Mouse (Mus musculus) intestine, postnatal 0 days (tissue): ENCODE measurements around the gene Gm20425. TPM values are rescaled to one million over a fixed set of nuclear protein-coding genes. Genes with fewer than 3 reads are reported as not detected.
A peak's percentile ranks its signal among the peaks of the same experiment; 100 is the strongest.

Source experiments
- ATAC-seq: fragments of 200-750 bp; cut with Nextera tagmentation; 2 replicates; pipeline ENCODE4 v1.8.0; 2017; ENCODE audit warnings: mild to moderate bottlenecking, moderate TSS enrichment, moderate library complexity
- H3K27ac ChIP-seq: fragments of 300-500 bp; sonication (generic); 2 replicates; pipeline ENCODE4 v1.5.1; 2014; ENCODE audit warnings: mild to moderate bottlenecking, low read depth, low read length, moderate library complexity
- H3K27me3 ChIP-seq: fragments of 300-500 bp; sonication (generic); replicated peaks from 2 replicates; pipeline ENCODE4 v1.6.1; 2014; ENCODE audit warnings: low read length, mixed read lengths; ENCODE audit not compliant: control insufficient read depth, insufficient read depth
- H3K36me3 ChIP-seq: fragments of 300-500 bp; sonication (generic); 2 replicates; pipeline ENCODE4 v1.6.1; 2014; ENCODE audit warnings: mild to moderate bottlenecking, moderate library complexity; ENCODE audit not compliant: control insufficient read depth, insufficient read depth
- H3K4me1 ChIP-seq: fragments of 300-500 bp; sonication (generic); replicated peaks from 2 replicates; pipeline ENCODE4 v1.6.1; 2014; ENCODE audit warnings: antibody characterized with exemption, low read length, mixed read lengths; ENCODE audit not compliant: control insufficient read depth, insufficient read depth
- H3K4me2 ChIP-seq: fragments of 300-500 bp; sonication (generic); replicated peaks from 2 replicates; pipeline ENCODE4 v1.6.1; 2014; ENCODE audit warnings: low read depth, mild to moderate bottlenecking, moderate library complexity
- H3K4me3 ChIP-seq: fragments of 300-500 bp; sonication (generic); 2 replicates; pipeline ENCODE4 v1.5.1; 2014; ENCODE audit warnings: low read depth, low read length
- H3K9ac ChIP-seq: fragments of 300-500 bp; sonication (generic); 2 replicates; pipeline ENCODE4 v1.6.1; 2014; ENCODE audit warnings: mild to moderate bottlenecking, low read depth, low read length
- H3K9me3 ChIP-seq: fragments of 300-500 bp; sonication (generic); 2 replicates; pipeline ENCODE4 v1.6.1; 2016; ENCODE audit warnings: mixed run types; ENCODE audit not compliant: control insufficient read depth
- CTCF ChIP-seq: sonication (generic); IDR thresholded peaks from 2 replicates; pipeline ENCODE4 v1.5.1; 2016; ENCODE audit warnings: low read depth, mild to moderate bottlenecking, control low read depth, antibody characterized with exemption, moderate library complexity
- WGBS: fragments of 180-500 bp; shearing (Covaris S2); extraction: QIAGEN DNeasy Blood & Tissue Kit; methylation state at CpG from one replicate; pipeline ENCODE4 v1.1.7; 2014; 5-methylcytosine and 5-hydroxymethylcytosine counted together
- polyA plus RNA-seq: library from polyadenylated mRNA; unstranded; fragments of >200 nt; fragmentation: Nextera tagmentation; extraction: Ambion mirVana; gene quantifications from 2 replicates; pipeline ENCODE4 v1.2.1, GENCODE M21; 2015

Gm20425 gene
- polyA plus RNA-seq, 1 experiment from 2014 or later, result 8.9 TPM

DNA sequence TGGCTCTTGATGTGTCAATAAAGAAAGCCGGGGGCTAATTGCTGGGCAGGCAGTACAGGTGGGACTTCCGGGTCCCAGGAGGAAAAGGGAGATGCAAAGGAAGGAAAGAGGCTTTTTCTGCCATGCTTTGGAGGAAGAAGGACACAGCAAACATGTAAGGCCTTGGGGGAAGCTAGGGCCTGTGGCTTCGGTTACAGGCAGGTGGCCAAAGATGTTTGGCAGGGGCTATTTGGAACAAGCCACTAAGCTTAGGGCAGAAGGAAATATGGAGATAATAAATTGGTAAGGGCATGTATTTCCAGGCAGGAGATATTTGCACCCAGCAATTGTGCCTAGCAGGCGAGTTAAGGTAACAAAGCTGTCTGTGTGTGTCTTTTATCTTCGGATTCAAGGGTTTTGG, 22.8 kb upstream of the Gm20425 start:
- Histone ChIP-seq H3K4me3 (no peak overlapping the region), H3K9me3 (no peaks in the 10 kb centered on the region), H3K4me2 (no peak overlapping the region), H3K4me1 (no peaks in the 10 kb centered on the region), H3K36me3 (no peaks in the 10 kb centered on the region), H3K27ac (no peak overlapping the region), H3K27me3 (no peaks in the 10 kb centered on the region), H3K9ac (no peak overlapping the region)
- ATAC-seq, result no peak
- WGBS, result 75% methylated on average over 5 of the region's 5 CpGs
- no peak for TF ChIP-seq CTCF

DNA sequence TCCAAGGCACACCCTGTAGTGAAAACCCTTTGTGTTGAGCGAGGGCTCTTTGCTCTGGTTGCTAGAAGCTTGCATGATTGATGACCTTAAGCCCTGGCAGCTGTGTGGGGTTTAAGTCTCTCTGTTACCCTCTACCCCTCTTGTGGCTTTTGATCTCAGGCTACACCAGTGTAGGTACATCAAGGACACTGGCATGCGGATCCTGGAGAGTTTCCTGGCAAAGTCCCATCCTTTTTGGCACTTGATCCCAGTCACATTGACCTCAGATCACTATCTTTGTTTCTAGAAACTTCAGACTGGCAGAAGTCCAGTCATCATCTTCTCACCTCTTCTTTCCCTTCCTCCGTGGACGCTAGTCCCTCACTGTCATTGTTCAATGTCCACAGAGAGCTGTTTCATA, 18.5 kb upstream of the Gm20425 start:
- no peaks in the 10 kb centered on the region for H3K4me1 ChIP-seq
- no peaks in the 10 kb centered on the region for H3K36me3 ChIP-seq
- H3K9ac ChIP-seq, result no peak overlapping the region
- no peak for TF ChIP-seq CTCF
- ATAC-seq, result no peak
- H3K27me3 ChIP-seq, result no peaks in the 10 kb centered on the region
- no peak overlapping the region for H3K27ac ChIP-seq
- 56% methylated on average over 4 of the region's 4 CpGs for WGBS
- no peaks in the 10 kb centered on the region for H3K9me3 ChIP-seq
- no peak overlapping the region for H3K4me2 ChIP-seq
- no peak overlapping the region for H3K4me3 ChIP-seq

DNA sequence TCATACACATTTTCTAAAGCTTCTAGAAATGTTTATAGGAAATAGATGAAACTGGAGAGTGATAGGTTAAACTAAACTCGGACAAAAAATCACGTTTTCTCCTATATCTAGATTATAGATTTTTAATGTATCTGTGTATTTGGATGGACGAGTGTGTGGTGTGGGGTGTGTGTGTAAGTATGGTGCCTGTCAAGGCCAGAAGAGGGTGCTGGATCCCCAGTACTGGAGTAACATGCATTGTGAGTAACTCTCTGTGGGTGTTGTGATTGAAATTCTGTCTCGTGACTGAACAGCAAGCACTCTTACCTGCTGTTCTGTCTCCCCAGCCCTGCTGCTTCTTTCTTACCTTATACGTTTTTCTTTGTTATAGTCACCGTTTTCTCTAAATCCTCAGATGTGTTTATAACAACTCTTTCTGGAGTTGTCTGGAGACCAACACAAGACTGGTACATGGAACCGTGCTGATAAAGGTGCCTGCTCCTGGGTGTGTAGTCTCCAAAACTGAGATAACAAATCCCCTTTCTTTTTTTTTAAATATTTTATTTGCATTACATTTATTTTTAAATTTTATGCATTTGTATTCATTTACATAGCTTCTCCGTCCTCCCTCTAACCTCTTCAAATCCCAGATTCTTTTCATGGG, 16.5 kb upstream of the Gm20425 start:
- Histone ChIP-seq H3K27me3 (no peaks in the 10 kb centered on the region), H3K4me1 (no peaks in the 10 kb centered on the region; the same call in 1 of the 2 replicates), H3K36me3 (no peaks in the 10 kb centered on the region), H3K27ac (no peak overlapping the region), H3K4me3 (no peak overlapping the region), H3K4me2 (no peak overlapping the region), H3K9me3 (no peaks in the 10 kb centered on the region), H3K9ac (no peak overlapping the region)
- WGBS, result 77% methylated on average over 8 of the region's 8 CpGs
- TF ChIP-seq CTCF, result peak; percentile 30; the same call in 1 of the 2 replicates
- no peak for ATAC-seq

DNA sequence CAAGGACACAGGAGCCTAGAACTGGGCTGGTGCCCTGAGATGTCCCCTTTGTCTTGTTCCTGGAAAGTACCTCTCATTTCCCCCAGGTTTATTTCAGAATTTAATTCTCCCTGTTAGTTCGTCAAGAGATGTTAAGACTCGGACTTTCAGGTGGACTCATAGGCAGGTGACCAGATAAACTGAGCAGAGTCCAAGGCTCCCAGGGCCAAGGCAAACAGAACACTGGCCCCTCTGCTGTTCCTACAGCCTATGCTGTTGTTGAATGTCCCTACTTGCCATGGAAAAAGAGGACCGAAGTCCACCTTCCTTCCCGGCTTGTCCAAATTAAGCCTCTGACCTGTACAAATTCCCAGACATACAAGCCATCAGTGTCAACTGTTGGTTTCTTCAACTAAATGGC, 13.5 kb upstream of the Gm20425 start:
- 55% methylated on average over 4 of the region's 4 CpGs for WGBS
- Histone ChIP-seq H3K4me1 (no peaks in the 10 kb centered on the region; the same call in 1 of the 2 replicates), H3K9me3 (no peaks in the 10 kb centered on the region), H3K4me2 (no peak overlapping the region), H3K27me3 (no peaks in the 10 kb centered on the region), H3K4me3 (no peak overlapping the region), H3K9ac (no peak overlapping the region), H3K27ac (no peak overlapping the region), H3K36me3 (no peaks in the 10 kb centered on the region)
- ATAC-seq, result peak; percentile 57; the same call in 1 of the 2 replicates
- no peak for TF ChIP-seq CTCF

DNA sequence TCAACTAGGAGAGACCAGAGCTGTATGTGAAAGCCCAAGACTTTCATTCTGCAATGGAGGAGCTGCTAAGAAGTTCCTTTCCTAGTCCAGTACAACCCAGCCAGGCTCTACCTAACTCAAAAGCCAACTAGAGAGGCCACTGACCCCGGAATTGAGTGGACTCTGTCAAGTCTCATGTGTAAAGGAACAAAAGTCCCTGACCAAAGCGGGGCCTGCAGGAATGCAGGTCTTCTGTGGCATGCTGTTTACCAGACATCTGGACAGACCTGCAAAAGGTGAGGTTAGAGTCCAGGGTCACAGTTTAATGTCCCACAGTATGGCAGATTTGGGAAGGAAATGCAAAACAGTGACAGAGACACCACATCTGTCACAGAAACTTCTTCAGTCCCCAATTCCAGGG, 11.1 kb upstream of the Gm20425 start:
- no peak for TF ChIP-seq CTCF
- Histone ChIP-seq H3K4me3 (no peak overlapping the region), H3K9me3 (no peaks in the 10 kb centered on the region), H3K36me3 (no peaks in the 10 kb centered on the region), H3K27me3 (no peaks in the 10 kb centered on the region), H3K9ac (no peak overlapping the region), H3K27ac (no peak overlapping the region), H3K4me1 (no peaks in the 10 kb centered on the region; the same call in 1 of the 2 replicates), H3K4me2 (no peak overlapping the region)
- 76% methylated on average over 2 of the region's 2 CpGs for WGBS
- ATAC-seq, result no peak

DNA sequence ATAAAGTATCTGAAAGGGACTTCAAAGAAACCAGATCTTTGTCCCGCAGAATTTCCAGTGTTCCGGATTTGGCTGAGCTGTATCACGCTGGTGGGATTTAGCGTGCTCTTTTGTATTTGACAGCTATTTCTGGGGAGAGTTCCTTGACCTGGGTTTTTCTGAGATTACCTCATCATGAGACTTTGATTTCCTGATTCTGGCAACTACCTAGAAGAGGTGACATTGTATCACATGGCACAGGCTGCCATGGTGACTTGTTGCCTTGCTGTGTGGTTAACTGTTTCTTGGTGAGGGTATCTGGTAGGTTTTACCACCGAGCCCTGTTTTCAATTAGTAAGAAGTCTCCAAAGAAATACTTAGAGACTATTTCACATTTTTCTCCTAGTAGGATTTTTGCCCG, 9.4 kb upstream of the Gm20425 start:
- no peak for ATAC-seq
- WGBS, result 87% methylated on average over 6 of the region's 6 CpGs
- Histone ChIP-seq H3K27me3 (no peaks in the 10 kb centered on the region), H3K36me3 (no peaks in the 10 kb centered on the region), H3K9ac (no peak overlapping the region), H3K4me3 (no peak overlapping the region), H3K9me3 (no peaks in the 10 kb centered on the region), H3K4me2 (no peak overlapping the region), H3K27ac (no peak overlapping the region), H3K4me1 (peaks cover 5% of the 10 kb centered on the region)
- TF ChIP-seq CTCF, result no peak
